Mouse (Mus musculus) heart, adult 2 months (tissue): ENCODE data around the gene Arhgap29. TPM values are rescaled to one million over a fixed set of nuclear protein-coding genes. Genes with fewer than 3 reads are reported as not detected.

Source experiments
- DNase-seq, 2 experiments: peaks; one replicate each; pipeline ENCODE4 v3.0.0; 2021
- H3K27ac ChIP-seq: fragments of 200-600 bp; 2 replicates; pipeline ENCODE4 v1.8.1; 2022
- H3K27me3 ChIP-seq: fragments of 200-500 bp; 2 replicates; pipeline ENCODE4 v1.6.1; 2012; ENCODE audit warnings: mild to moderate bottlenecking, low read length, inconsistent platforms, mixed read lengths; ENCODE audit not compliant: control insufficient read depth, insufficient read depth
- H3K36me3 ChIP-seq: fragments of 200-500 bp; 2 replicates; pipeline ENCODE4 v1.6.1; 2012; ENCODE audit warnings: low read length, inconsistent platforms; ENCODE audit not compliant: control insufficient read depth, insufficient read depth
- H3K4me1 ChIP-seq: fragments of 200-500 bp; 2 replicates; pipeline ENCODE4 v1.6.1; 2011; ENCODE audit warnings: low read length; ENCODE audit not compliant: control insufficient read depth, insufficient read depth
- H3K4me3 ChIP-seq: fragments of 200-600 bp; 2 replicates; pipeline ENCODE4 v1.8.1; 2022
- H3K79me2 ChIP-seq: fragments of 200-500 bp; replicated peaks from 2 replicates; pipeline ENCODE4 v1.6.1; 2012; ENCODE audit warnings: mild to moderate bottlenecking, inconsistent platforms, low read length, moderate library complexity, mixed read lengths; ENCODE audit not compliant: control insufficient read depth, insufficient read depth
- H3K9ac ChIP-seq: fragments of 200-500 bp; 2 replicates; pipeline ENCODE4 v1.6.1; 2012; ENCODE audit warnings: low read depth, mild to moderate bottlenecking, control low read depth, inconsistent platforms, low read length, mixed read lengths
- CTCF ChIP-seq: fragments of 200-600 bp; IDR thresholded peaks from 2 replicates; pipeline ENCODE4 v1.8.1; 2022; ENCODE audit warnings: antibody characterized with exemption, mild to moderate bottlenecking, moderate library complexity
- EP300 ChIP-seq: fragments of 200-500 bp; IDR thresholded peaks from 2 replicates; pipeline ENCODE4 v1.6.1; 2011; ENCODE audit warnings: low read depth, low read length, control low read depth; ENCODE audit not compliant: insufficient read depth
- POLR2A ChIP-seq: fragments of 200-500 bp; IDR thresholded peaks from 2 replicates; pipeline ENCODE4 v1.6.1; 2011; ENCODE audit warnings: mild to moderate bottlenecking, low read depth, low read length, control low read depth; ENCODE audit not compliant: insufficient read depth
- WGBS: fragments of 180-500 bp; shearing (Covaris S2); methylation state at CpG from one replicate; pipeline ENCODE4 v1.1.7; 2018; 5-methylcytosine and 5-hydroxymethylcytosine counted together
- intact Hi-C: fragments of 180-260 bp; cut with DNase I; formaldehyde crosslinking; loops from one replicate; pipeline ENCODE4 v1.15.1; 2025
- polyA plus RNA-seq: library from polyadenylated mRNA; depleted of rRNA; stranded (reverse); fragments of >200 nt; gene quantifications from 2 replicates; pipeline ENCODE4 v1.2.3, GENCODE M21; 2012
- total RNA-seq, 2 experiments: library from RNA; stranded (reverse); gene quantifications; 2 replicates each; pipeline ENCODE4 v1.2.3; 2021

The Arhgap29 gene
- total and polyA plus RNA-seq, 3 experiments, result 30.7 to 41.2 (median 38.6) TPM

GRCm38 (mm10) chr3:122034240-122034639, 81.9 kb downstream of the Arhgap29 start:
- WGBS, result 61% methylated on average over 5 of the region's 5 CpGs
- intact Hi-C loops, result no loop called here
- H3K27ac ChIP-seq, result peak overlapping the region; percentile 75; the same call in 1 of the 2 replicates

GRCm38 (mm10) chr3:122035092-122035491, 82.8 kb downstream of the Arhgap29 start:
- Histone ChIP-seq H3K9ac (no peak overlapping the region), H3K79me2 (no peaks in the 10 kb centered on the region), H3K27me3 (no peaks in the 10 kb centered on the region), H3K4me3 (no peak overlapping the region), H3K36me3 (no peaks in the 10 kb centered on the region), H3K27ac (no peak overlapping the region), H3K4me1 (peaks cover 2% of the 10 kb centered on the region)
- intact Hi-C loops, result no loop called here
- 79% methylated on average over 3 of the region's 3 CpGs for WGBS
- no peak for DNase-seq
- no peak for TF ChIP-seq EP300
- TF ChIP-seq POLR2A, result no peak
- no peak for TF ChIP-seq CTCF

More at GRCm38 (mm10) chr3:122034240-122034639, 81.9 kb downstream of the Arhgap29 start:
- no peak overlapping the region for H3K9ac ChIP-seq
- H3K79me2 ChIP-seq, result no peaks in the 10 kb centered on the region
- peak in 1 of 2 experiments; percentile 23 for DNase-seq
- H3K4me3 ChIP-seq, result no peak overlapping the region
- no peaks in the 10 kb centered on the region for H3K27me3 ChIP-seq
- TF ChIP-seq POLR2A (no peak), CTCF (no peak), EP300 (no peak)
- peaks cover 2% of the 10 kb centered on the region for H3K4me1 ChIP-seq
- H3K36me3 ChIP-seq, result no peaks in the 10 kb centered on the region

GRCm38 (mm10) chr3:122040522-122040921, 88.2 kb downstream of the Arhgap29 start:
- H3K36me3 ChIP-seq, result no peaks in the 10 kb centered on the region
- DNase-seq, result no peak
- H3K27me3 ChIP-seq, result no peaks in the 10 kb centered on the region
- intact Hi-C loops, result no loop called here
- peaks cover 5% of the 10 kb centered on the region for H3K4me1 ChIP-seq
- no peak overlapping the region for H3K9ac ChIP-seq
- no peaks in the 10 kb centered on the region for H3K79me2 ChIP-seq
- no peak overlapping the region for H3K27ac ChIP-seq
- no peak for TF ChIP-seq POLR2A
- no peak for TF ChIP-seq EP300
- no peak for TF ChIP-seq CTCF
- WGBS, result 86% methylated on average over 6 of the region's 6 CpGs
- H3K4me3 ChIP-seq, result no peak overlapping the region

- Histone ChIP-seq H3K4me1 (peaks cover 21% of the 10 kb centered on the region), H3K27ac (no peak overlapping the region), H3K79me2 (no peaks in the 10 kb centered on the region), H3K27me3 (no peaks in the 10 kb centered on the region), H3K4me3 (no peak overlapping the region), H3K36me3 (no peaks in the 10 kb centered on the region), H3K9ac (no peak overlapping the region)
- WGBS, result 10% methylated on average over 8 of the region's 8 CpGs
- TF ChIP-seq POLR2A (no peak), CTCF (no peak), EP300 (no peak)
- no peak for DNase-seq
- intact Hi-C loops, result no loop called here
These were observed 90.8 kb downstream of the Arhgap29 start for GRCm38 (mm10) chr3:122043102-122043501.

- TF ChIP-seq POLR2A, result no peak
- no peak for TF ChIP-seq CTCF
- TF ChIP-seq EP300, result no peak
- Histone ChIP-seq H3K27me3 (no peaks in the 10 kb centered on the region), H3K79me2 (no peaks in the 10 kb centered on the region), H3K4me1 (peaks cover 24% of the 10 kb centered on the region), H3K9ac (no peak within 1 kb of the TSS), H3K27ac (no peak within 1 kb of the TSS), H3K36me3 (no peaks in the 10 kb centered on the region), H3K4me3 (no peak within 1 kb of the TSS)
- WGBS, result 68% methylated on average over 26 of the region's 26 CpGs
- no peak for DNase-seq
- intact Hi-C loops, result no loop called here
These were observed 91.6 kb downstream of the Arhgap29 start, which contains the start of gene Abca4 for GRCm38 (mm10) chr3:122043799-122044547. TSS of gene Abca4 (plus strand) at chr3:122044443.

DNA sequence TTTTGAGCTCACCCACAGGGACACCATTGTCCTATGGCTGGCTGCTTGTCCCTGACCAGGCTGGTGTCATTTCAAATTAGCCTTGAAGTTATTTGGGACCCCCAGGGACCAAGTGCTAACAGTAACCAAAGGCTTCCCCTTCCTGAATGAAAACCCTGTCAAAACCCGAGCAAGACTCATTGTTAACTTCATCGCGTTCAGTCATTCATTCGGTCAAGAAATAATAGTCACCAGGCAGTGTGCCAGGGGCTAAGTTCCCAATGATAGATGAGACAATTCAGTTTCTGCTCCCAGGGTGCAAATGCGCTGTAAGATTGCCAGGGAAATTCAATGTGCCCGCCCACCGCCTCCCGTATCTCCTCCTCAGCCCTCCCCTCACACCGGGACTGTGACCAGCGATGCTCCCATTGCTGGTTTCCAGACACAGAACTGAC, 93.9 kb downstream of the Arhgap29 start:
- no peaks in the 10 kb centered on the region for H3K79me2 ChIP-seq
- WGBS, result 33% methylated on average over 10 of the region's 10 CpGs
- TF ChIP-seq EP300 (no peak), CTCF (no peak), POLR2A (no peak)
- peaks cover 24% of the 10 kb centered on the region for H3K4me1 ChIP-seq
- H3K27me3 ChIP-seq, result no peaks in the 10 kb centered on the region
- peak in 1 of 2 experiments; percentile 40 for DNase-seq
- H3K36me3 ChIP-seq, result no peaks in the 10 kb centered on the region
- H3K4me3 ChIP-seq, result no peak overlapping the region
- intact Hi-C loops, result loop anchor here (5.0 kb wide), 1 partner anchor 56 kb away; no protein-coding TSS in a partner anchor
- no peak overlapping the region for H3K9ac ChIP-seq
- no peak overlapping the region for H3K27ac ChIP-seq
